Mouse (Mus musculus) MEL (cell line): ENCODE measurements around the gene Gm43064. TPM values are rescaled to one million over a fixed set of nuclear protein-coding genes. Genes with fewer than 3 reads are reported as not detected.

Source experiments
- DNase-seq: peaks from one replicate; pipeline ENCODE4 v3.0.0; 2011; ENCODE audit warnings: low read depth, low spot score
- H3K27ac ChIP-seq: 2 replicates; pipeline ENCODE4 v1.5.1; 2012; ENCODE audit warnings: low read depth, mild to moderate bottlenecking, control low read depth, low read length, moderate library complexity; ENCODE audit not compliant: control insufficient read depth
- H3K27me3 ChIP-seq, 2 experiments: fragments of 150-350 bp in 1 of 2; sonication (generic) in 1 of 2; 2 replicates each; pipeline ENCODE4 v1.6.1; 2012; ENCODE audit warnings: low read length in 2 of 2, mild to moderate bottlenecking in 2 of 2, improper control_type of control experiment in 1 of 2, moderate library complexity in 1 of 2; ENCODE audit not compliant: insufficient read depth in 2 of 2, control insufficient read depth in 1 of 2
- H3K36me3 ChIP-seq, 2 experiments: 2 replicates each; pipeline ENCODE4 v1.6.1; 2012 to 2014; ENCODE audit warnings: low read length in 2 of 2, improper control_type of control experiment in 1 of 2, inconsistent platforms in 1 of 2, mild to moderate bottlenecking in 1 of 2; ENCODE audit not compliant: insufficient read depth in 2 of 2, control insufficient read depth in 1 of 2
- H3K4me1 ChIP-seq, 2 experiments: fragments of 150-350 bp in 1 of 2; sonication (generic) in 1 of 2; 2 replicates each; pipeline ENCODE4 v1.6.1; 2012; ENCODE audit warnings: low read length in 2 of 2, improper control_type of control experiment in 1 of 2, mild to moderate bottlenecking in 1 of 2; ENCODE audit not compliant: insufficient read depth in 2 of 2, control insufficient read depth in 1 of 2
- H3K4me3 ChIP-seq, 2 experiments: fragments of 150-350 bp in 1 of 2; sonication (generic) in 1 of 2; 2 replicates each; pipeline ENCODE4 v1.5.1; 2012; ENCODE audit warnings: low read depth in 2 of 2, low read length in 2 of 2, mild to moderate bottlenecking in 2 of 2, moderate library complexity in 2 of 2, control low read depth in 1 of 2, improper control_type of control experiment in 1 of 2; ENCODE audit not compliant: control insufficient read depth in 1 of 2, insufficient read depth in 1 of 2
- H3K79me2 ChIP-seq: 2 replicates; pipeline ENCODE4 v1.6.1; 2012; ENCODE audit warnings: mild to moderate bottlenecking, low read length, moderate library complexity; ENCODE audit not compliant: control insufficient read depth, poor library complexity, insufficient read depth
- H3K9ac ChIP-seq: 2 replicates; pipeline ENCODE4 v1.6.1; 2012; ENCODE audit warnings: low read depth, mild to moderate bottlenecking, control low read depth, low read length, moderate library complexity; ENCODE audit not compliant: control insufficient read depth, poor library complexity, severe bottlenecking
- H3K9me3 ChIP-seq: fragments of 150-350 bp; sonication (generic); replicated peaks from 2 replicates; pipeline ENCODE4 v1.6.1; 2012; ENCODE audit warnings: mild to moderate bottlenecking, low read length, improper control_type of control experiment, moderate library complexity; ENCODE audit not compliant: insufficient read depth
- CHD2 ChIP-seq: IDR thresholded peaks from 2 replicates; pipeline ENCODE4 v1.6.1; 2011; ENCODE audit warnings: low read length, improper control_type of control experiment
- CTCF ChIP-seq, 3 experiments: IDR thresholded peaks in 2 of 3; conservative IDR thresholded peaks in 1 of 3; 2 replicates each; pipeline ENCODE4 v1.5.1; 2011 to 2012; ENCODE audit warnings: low read length in 3 of 3, low read depth in 2 of 3, mild to moderate bottlenecking in 2 of 3, improper control_type of control experiment in 1 of 3, inconsistent platforms in 1 of 3, mixed read lengths in 1 of 3, moderate library complexity in 1 of 3; ENCODE audit not compliant: control insufficient read depth in 1 of 3, insufficient read depth in 1 of 3, poor library complexity in 1 of 3, severe bottlenecking in 1 of 3
- E2F4 ChIP-seq: IDR thresholded peaks from 2 replicates; pipeline ENCODE4 v1.6.1; 2011; ENCODE audit warnings: low read depth, low read length, improper control_type of control experiment, borderline replicate concordance
- EP300 ChIP-seq, 2 experiments: IDR thresholded peaks; 2 replicates each; pipeline ENCODE4 v1.6.1; 2011; ENCODE audit warnings: improper control_type of control experiment in 2 of 2, low read length in 2 of 2, low read depth in 1 of 2, mild to moderate bottlenecking in 1 of 2
- ETS1 ChIP-seq: IDR thresholded peaks from 2 replicates; pipeline ENCODE4 v1.6.1; 2012; ENCODE audit warnings: low read depth, mild to moderate bottlenecking, inconsistent platforms, low read length, improper control_type of control experiment, moderate library complexity
- GABPA ChIP-seq: IDR thresholded peaks from 2 replicates; pipeline ENCODE4 v1.6.1; 2012; ENCODE audit warnings: low read depth, mild to moderate bottlenecking, inconsistent platforms, low read length, improper control_type of control experiment, moderate library complexity
- GATA1 ChIP-seq: IDR thresholded peaks from 2 replicates; pipeline ENCODE4 v1.6.1; 2011; ENCODE audit warnings: low read depth, low read length, improper control_type of control experiment
- JUND ChIP-seq: IDR thresholded peaks from 2 replicates; pipeline ENCODE4 v1.6.1; 2011; ENCODE audit warnings: low read depth, mild to moderate bottlenecking, improper control_type of control experiment, low read length
- KAT2A ChIP-seq: conservative IDR thresholded peaks from 2 replicates; pipeline ENCODE4 v1.6.1; 2012; ENCODE audit warnings: low read depth, low read length, improper control_type of control experiment, inconsistent platforms
- MAZ ChIP-seq: IDR thresholded peaks from 2 replicates; pipeline ENCODE4 v1.6.1; 2012; ENCODE audit warnings: low read depth, mild to moderate bottlenecking, inconsistent platforms, low read length, improper control_type of control experiment
- MEF2A ChIP-seq: IDR thresholded peaks from 2 replicates; pipeline ENCODE4 v1.6.1; 2014; ENCODE audit warnings: low read depth, mild to moderate bottlenecking, inconsistent platforms, low read length, improper control_type of control experiment; ENCODE audit not compliant: poor library complexity, insufficient replicate concordance, severe bottlenecking; ENCODE audit errors: extremely low read depth
- MXI1 ChIP-seq: IDR thresholded peaks from 2 replicates; pipeline ENCODE4 v1.6.1; 2011; ENCODE audit warnings: mild to moderate bottlenecking, low read depth, low read length, improper control_type of control experiment
- MYC ChIP-seq: IDR thresholded peaks from 2 replicates; pipeline ENCODE4 v1.6.1; 2011; ENCODE audit warnings: low read depth, mild to moderate bottlenecking, low read length, improper control_type of control experiment, moderate library complexity
- NELFE ChIP-seq: IDR thresholded peaks from 2 replicates; pipeline ENCODE4 v1.6.1; 2011; ENCODE audit warnings: low read depth, low read length, improper control_type of control experiment
- NRF1 ChIP-seq: IDR thresholded peaks from 2 replicates; pipeline ENCODE4 v1.6.1; 2014; ENCODE audit warnings: low read depth, mild to moderate bottlenecking, inconsistent platforms, low read length, improper control_type of control experiment, moderate library complexity; ENCODE audit not compliant: poor library complexity, insufficient read depth, severe bottlenecking
- POLR2AphosphoS5 ChIP-seq: IDR thresholded peaks from 2 replicates; pipeline ENCODE4 v1.6.1; 2012; ENCODE audit warnings: low read depth, borderline replicate concordance, mild to moderate bottlenecking, inconsistent platforms, low read length, moderate library complexity, mixed read lengths
- RAD21 ChIP-seq: IDR thresholded peaks from 2 replicates; pipeline ENCODE4 v1.6.1; 2011; ENCODE audit warnings: mild to moderate bottlenecking, low read depth, low read length, improper control_type of control experiment
- RCOR1 ChIP-seq: IDR thresholded peaks from 2 replicates; pipeline ENCODE4 v1.6.1; 2012; ENCODE audit warnings: low read depth, mild to moderate bottlenecking, inconsistent platforms, low read length, improper control_type of control experiment
- SIN3A ChIP-seq: IDR thresholded peaks from 2 replicates; pipeline ENCODE4 v1.6.1; 2012; ENCODE audit warnings: low read length, improper control_type of control experiment, inconsistent platforms
- TBP ChIP-seq: IDR thresholded peaks from 2 replicates; pipeline ENCODE4 v1.8.0; 2011; ENCODE audit warnings: low read depth, low read length, improper control_type of control experiment
- TCF12 ChIP-seq: IDR thresholded peaks from 2 replicates; pipeline ENCODE4 v1.6.1; 2014; ENCODE audit warnings: low read depth, mild to moderate bottlenecking, inconsistent platforms, low read length, improper control_type of control experiment, moderate library complexity
- UBTF ChIP-seq: IDR thresholded peaks from 2 replicates; pipeline ENCODE4 v1.6.1; 2012; ENCODE audit warnings: low read depth, mild to moderate bottlenecking, inconsistent platforms, low read length, improper control_type of control experiment, moderate library complexity, borderline replicate concordance; ENCODE audit not compliant: insufficient read depth
- USF1 ChIP-seq: IDR thresholded peaks from 2 replicates; pipeline ENCODE4 v1.6.1; 2014; ENCODE audit warnings: low read depth, mild to moderate bottlenecking, inconsistent platforms, low read length, improper control_type of control experiment, moderate library complexity
- ZC3H11A ChIP-seq: IDR thresholded peaks from 2 replicates; pipeline ENCODE4 v1.6.1; 2012; ENCODE audit warnings: low read depth, mild to moderate bottlenecking, inconsistent platforms, low read length, improper control_type of control experiment
- ZMIZ1 ChIP-seq: IDR thresholded peaks from 2 replicates; pipeline ENCODE4 v1.6.1; 2012; ENCODE audit warnings: low read depth, mild to moderate bottlenecking, inconsistent platforms, low read length, improper control_type of control experiment, moderate library complexity
- ZNF384 ChIP-seq: IDR thresholded peaks from 2 replicates; pipeline ENCODE4 v1.6.1; 2012; ENCODE audit warnings: low read depth, mild to moderate bottlenecking, inconsistent platforms, low read length, improper control_type of control experiment
- polyA plus RNA-seq, 2 experiments: library from polyadenylated mRNA; stranded (reverse) in 1 of 2; unstranded in 1 of 2; fragments of >175 nt in 1 of 2; fragments of >200 nt in 1 of 2; gene quantifications; 2 replicates each; pipeline versions ENCODE4 v1.2.1 to v1.2.4; 2012; ENCODE audit warnings: low replicate concordance in 2 of 2, low read depth in 1 of 2; ENCODE audit not compliant: insufficient read length in 2 of 2, insufficient read depth in 1 of 2, missing spikeins in 1 of 2
- total RNA-seq: library from RNA; depleted of rRNA; stranded (reverse); fragments of 300-350 nt; gene quantifications from 2 replicates; pipeline ENCODE4 v1.2.3, GENCODE M21; 2012

Gene Gm43064
- total and polyA plus RNA-seq, 3 experiments = 0.14 to 0.50 TPM; not detected in 1

GRCm38 (mm10) chr3:103801631-103802531 lies 7.5 kb upstream of the Gm43064 start (continued):
- peak; percentile 52 to 56; a peak in 3 of 4 replicates for TF ChIP-seq EP300 (IDR thresholded peaks at IDR 0.05; ENCODE audit: low read depth in 1 of 2, low read length in 2 of 2)
- TF ChIP-seq NRF1 = no peak
- TF ChIP-seq MEF2A = peak; percentile 24; the same call in 1 of the 2 replicates
- TF ChIP-seq JUND = no peak
- no peak for TF ChIP-seq ZNF384
- no peak for TF ChIP-seq ZC3H11A
- TF ChIP-seq GABPA = no peak
- TF ChIP-seq ZMIZ1 = no peak; the same call in 1 of the 2 replicates
- peak; percentile 85; the same call in 1 of the 2 replicates for TF ChIP-seq MAZ
- peak; percentile 42 for TF ChIP-seq RCOR1
- TF ChIP-seq CHD2 = no peak
- peak; percentile 81; the same call in 1 of the 2 replicates for TF ChIP-seq MYC
- TF ChIP-seq TBP = 0 out of 2 replicates have a peak, but pooled peaks have one; percentile 56
- peak; percentile 75 for TF ChIP-seq MXI1
- TF ChIP-seq SIN3A = peak; percentile 87
- no peak for TF ChIP-seq CTCF (IDR thresholded peaks at IDR 0.05 in 2 of 3, conservative IDR thresholded peaks at IDR 0.05 in 1 of 3; ENCODE audit: control insufficient read depth in 1 of 3, insufficient read depth in 1 of 3, low read depth in 2 of 3, low read length in 3 of 3, poor library complexity in 1 of 3, severe bottlenecking in 1 of 3)
- no peak for TF ChIP-seq UBTF
- TF ChIP-seq E2F4 = 0 out of 2 replicates have a peak, but pooled peaks have one; percentile 28
- TF ChIP-seq, all 39 proteins: peak for 19

- DNase-seq = peak; percentile 12
- H3K4me3 ChIP-seq = no peak overlapping the region
- no peak for TF ChIP-seq MEF2A
- no peak for TF ChIP-seq NELFE
- TF ChIP-seq KAT2A = no peak
- no peak for TF ChIP-seq ZC3H11A
- TF ChIP-seq UBTF = no peak
- no peak for TF ChIP-seq EP300 (IDR thresholded peaks at IDR 0.05; ENCODE audit: low read depth in 1 of 2, low read length in 2 of 2)
- no peak for TF ChIP-seq TBP
- TF ChIP-seq CHD2 = no peak
- no peak for TF ChIP-seq TCF12
- no peak for TF ChIP-seq GATA1
- TF ChIP-seq ETS1 = no peak
- no peak for TF ChIP-seq POLR2AphosphoS5
- no peak for TF ChIP-seq E2F4
- TF ChIP-seq MYC = no peak
- no peak for TF ChIP-seq USF1
- TF ChIP-seq RAD21 = no peak
- TF ChIP-seq MAZ = no peak
- TF ChIP-seq CTCF (IDR thresholded peaks at IDR 0.05 in 2 of 3, conservative IDR thresholded peaks at IDR 0.05 in 1 of 3; ENCODE audit: control insufficient read depth in 1 of 3, insufficient read depth in 1 of 3, low read depth in 2 of 3, low read length in 3 of 3, poor library complexity in 1 of 3, severe bottlenecking in 1 of 3) = no peak
- TF ChIP-seq, all 39 proteins: peak for 0
- Histone ChIP-seq H3K36me3 (peaks cover 0 to 47% of the 10 kb centered on the region in 2 experiments), H3K27ac (peak overlapping the region; percentile 74), H3K79me2 (peaks cover 4% of the 10 kb centered on the region), H3K27me3 (no peaks in the 10 kb centered on the region), H3K9me3 (no peaks in the 10 kb centered on the region), H3K4me1 (peaks cover 28 to 44% of the 10 kb centered on the region in 2 experiments), H3K9ac (no peak overlapping the region)
Observed at GRCm38 (mm10) chr3:103802861-103803260, 6.5 kb upstream of the Gm43064 start.
